Mouse (Mus musculus) spleen, postnatal 4 days (tissue): ENCODE results near the gene Ldb1.
"Not testable (repeated sequence)": the region's sequence is repeated elsewhere in the genome, so short reads cannot be mapped to it uniquely, and the experiment has no call there.

Experiments used
- DNase-seq, 2 experiments: peaks; one replicate each; pipeline ENCODE4 v3.0.0; 2022; ENCODE audit warnings: low spot score in 2 of 2

Ldb1 gene

GRCm38 (mm10) chr19:46028747-46029320 lies 16.2 kb downstream of the Ldb1 start:
- no peak for DNase-seq

GRCm38 (mm10) chr19:46026567-46026966 lies 18.4 kb downstream of the Ldb1 start:
- no peak for DNase-seq

GRCm38 (mm10) chr19:46024959-46025358 lies 20.1 kb downstream of the Ldb1 start:
- DNase-seq = no peak

GRCm38 (mm10) chr19:46016023-46016422 lies 29.0 kb downstream of the Ldb1 start:
- no peak for DNase-seq

GRCm38 (mm10) chr19:46014572-46015178 lies 30.3 kb downstream of the Ldb1 start:
- peak; percentile 82 to 94 for DNase-seq

- DNase-seq = no peak
Measured at GRCm38 (mm10) chr19:46005680-46006079, 39.3 kb downstream of the Ldb1 start.

GRCm38 (mm10) chr19:46004814-46005466 lies 40.1 kb downstream of the Ldb1 start:
- no peak for DNase-seq

GRCm38 (mm10) chr19:46003371-46004226 lies 41.4 kb downstream of the Ldb1 start, which contains the start of gene Hps6:
Gene Hps6 (plus strand): TSS chr19:46003508.
- peak; percentile 85 to 92 for DNase-seq

GRCm38 (mm10) chr19:46002279-46002678 lies 42.7 kb downstream of the Ldb1 start:
- DNase-seq = no peak

GRCm38 (mm10) chr19:45999378-45999777 lies 45.6 kb downstream of the Ldb1 start:
- no peak for DNase-seq

- no peak for DNase-seq
Measured at GRCm38 (mm10) chr19:45998694-45999217, 46.3 kb downstream of the Ldb1 start.

- DNase-seq = peak; percentile 90 to 94
Measured at GRCm38 (mm10) chr19:45997785-45998693, 47.0 kb downstream of the Ldb1 start, which contains the start of gene Armh3. Gene Armh3 (minus strand): TSS chr19:45998488.

- no peak for DNase-seq
Measured at GRCm38 (mm10) chr19:45997365-45997764, 47.6 kb downstream of the Ldb1 start.

- DNase-seq = no peak
Measured at GRCm38 (mm10) chr19:45993981-45994737, 50.9 kb downstream of the Ldb1 start.

GRCm38 (mm10) chr19:45993441-45993840 lies 51.6 kb downstream of the Ldb1 start:
- DNase-seq = not testable (repeated sequence)

GRCm38 (mm10) chr19:45991171-45991570 lies 53.8 kb downstream of the Ldb1 start:
- no peak for DNase-seq

GRCm38 (mm10) chr19:45988238-45988637 lies 56.8 kb downstream of the Ldb1 start:
- no peak for DNase-seq

- no peak for DNase-seq
Measured at GRCm38 (mm10) chr19:45984379-45984778, 60.6 kb downstream of the Ldb1 start.
